Mouse (Mus musculus) left cerebral cortex, adult 9 months (tissue): Measurements from ENCODE around the gene Nectin4.

Source experiments
- DNase-seq, 2 experiments: peaks; one replicate each; pipeline ENCODE4 v3.0.0; 2022; ENCODE audit warnings: low spot score in 2 of 2

The Nectin4 gene

DNA sequence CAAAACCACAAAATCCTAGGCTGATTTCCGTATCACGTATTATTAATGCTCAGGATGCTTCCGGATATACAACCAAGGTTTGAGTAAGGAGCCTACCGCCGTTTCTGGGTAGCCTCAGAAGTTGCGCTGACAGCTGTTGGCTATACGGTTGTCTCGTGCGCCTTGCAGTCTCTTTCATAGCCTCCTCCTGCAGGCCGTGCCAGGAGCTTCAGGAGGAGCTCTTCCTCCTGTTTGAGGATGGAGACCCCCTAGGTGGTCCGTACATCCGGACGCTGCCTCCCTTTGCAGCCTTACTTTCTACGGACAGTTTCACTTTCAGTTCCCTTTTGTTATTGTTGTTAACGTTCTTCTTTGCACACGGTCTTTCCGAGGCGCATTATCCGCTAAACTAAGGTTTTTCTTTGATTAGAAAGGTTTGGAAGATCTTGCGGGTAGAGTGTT, 42.1 kb downstream of the Nectin4 start:
- no peak for DNase-seq

DNA sequence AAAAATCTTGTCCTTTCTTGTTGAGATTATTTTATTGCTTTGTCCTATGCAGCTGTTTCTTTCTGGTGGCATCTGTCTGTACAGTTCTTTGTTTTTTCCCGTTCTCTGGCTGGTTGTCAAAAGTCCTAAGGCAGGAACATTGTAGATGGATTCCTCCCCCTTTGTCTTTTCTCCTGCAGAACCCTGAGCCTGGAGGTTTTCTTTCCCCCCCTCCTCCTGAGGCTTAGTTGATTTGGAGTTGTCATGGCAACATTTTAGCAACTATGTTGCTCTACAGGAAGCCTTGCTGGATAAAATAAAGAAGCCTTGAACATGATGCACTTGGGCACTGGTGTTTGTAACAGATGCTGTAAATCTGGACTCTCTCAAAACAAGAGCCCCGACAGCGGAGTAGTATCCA, 42.5 kb downstream of the Nectin4 start:
- peak in 1 of 2 experiments; percentile 24 for DNase-seq

GRCm38 (mm10) chr1:171413608-171414007, 43.7 kb downstream of the Nectin4 start:
- DNase-seq = no peak

GRCm38 (mm10) chr1:171418660-171419059, 48.8 kb downstream of the Nectin4 start, which contains the start of gene Tstd1:
Gene Tstd1, plus strand, starts transcription at chr1:171418872.
- DNase-seq = no peak

DNA sequence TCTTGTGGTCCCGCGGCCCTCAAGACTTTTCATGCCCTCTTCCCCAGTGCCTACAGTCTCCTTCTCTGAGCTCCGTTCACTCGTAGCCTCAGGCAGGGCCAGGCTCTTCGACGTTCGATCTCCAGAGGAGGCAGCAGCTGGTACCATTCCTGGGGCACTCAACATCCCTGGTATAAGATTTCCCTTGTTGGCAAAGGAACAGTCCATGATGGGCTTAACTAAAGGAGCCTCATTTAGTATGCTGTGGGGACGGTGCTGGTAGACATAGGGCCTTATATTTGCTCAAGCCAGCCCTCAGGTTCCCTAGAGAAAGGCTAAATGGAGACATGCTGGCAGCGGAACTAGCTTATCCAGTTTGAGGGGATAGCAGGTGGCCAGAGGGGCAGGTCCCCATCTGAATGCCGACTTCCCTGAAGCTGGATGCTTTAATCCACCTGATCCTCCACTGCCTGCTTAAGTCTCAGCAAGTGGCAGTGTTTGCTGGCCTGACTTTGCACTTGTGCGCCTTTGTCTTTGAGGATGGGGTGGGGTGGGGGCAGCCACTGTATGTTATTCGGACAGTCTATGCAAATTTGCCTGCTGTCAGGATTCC, 49.5 kb downstream of the Nectin4 start:
- DNase-seq = no peak

- no peak for DNase-seq
Observed at GRCm38 (mm10) chr1:171419905-171420304, 50.0 kb downstream of the Nectin4 start.

GRCm38 (mm10) chr1:171422504-171423095, 52.7 kb downstream of the Nectin4 start:
- no peak for DNase-seq

GRCm38 (mm10) chr1:171424638-171425037, 54.7 kb downstream of the Nectin4 start:
- DNase-seq = no peak

- no peak for DNase-seq
Observed at GRCm38 (mm10) chr1:171425126-171425525, 55.2 kb downstream of the Nectin4 start.

GRCm38 (mm10) chr1:171432158-171432557, 62.3 kb downstream of the Nectin4 start:
- no peak for DNase-seq

DNA sequence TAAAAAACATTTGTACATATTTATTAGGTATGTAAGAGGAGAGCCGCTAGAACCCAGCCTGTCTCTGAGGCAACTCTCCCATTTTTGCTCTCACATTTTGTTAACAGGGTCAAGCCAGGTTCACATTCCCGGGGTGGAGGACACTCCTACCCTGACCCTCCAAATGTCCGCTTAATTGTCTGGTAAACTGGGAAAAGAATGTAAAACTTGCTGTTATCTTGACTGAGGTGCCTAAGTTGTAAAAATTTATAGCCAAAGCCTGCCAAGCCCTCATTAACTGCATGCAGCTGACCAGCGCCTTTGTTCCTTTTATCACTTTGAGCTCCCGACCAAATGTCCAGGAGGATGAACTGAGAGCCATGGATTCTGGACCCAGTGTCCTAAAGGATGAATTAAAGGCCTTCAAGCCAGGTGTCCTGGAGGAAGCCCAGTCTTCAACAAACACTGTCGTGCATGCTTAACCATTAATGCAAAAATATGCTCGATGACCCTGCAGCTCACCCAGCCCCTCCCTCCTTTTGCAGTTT, 65.5 kb downstream of the Nectin4 start:
- DNase-seq = no peak

DNA sequence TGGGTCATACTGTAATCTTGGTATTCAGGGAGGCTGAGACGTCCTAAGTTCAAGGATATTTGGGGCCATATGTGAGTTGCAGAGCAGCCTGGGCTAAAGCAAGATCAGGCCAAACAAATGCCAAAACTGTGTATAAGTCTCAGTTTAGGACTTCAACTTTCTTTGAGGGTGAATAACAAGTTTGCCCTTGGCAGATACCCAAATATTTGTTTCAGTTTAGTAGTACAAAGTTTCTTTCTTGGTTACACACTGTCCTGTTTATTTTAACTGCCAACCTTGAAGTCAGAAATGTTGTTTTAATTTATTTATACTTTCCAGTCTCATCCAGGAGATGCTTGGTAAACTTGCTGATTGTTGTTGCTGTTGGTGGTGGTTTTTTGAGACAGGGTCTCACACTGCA, 66.1 kb downstream of the Nectin4 start:
- no peak for DNase-seq

GRCm38 (mm10) chr1:171437264-171438013, 67.5 kb downstream of the Nectin4 start, which contains the start of gene F11r:
Gene F11r, plus strand, starts transcription at chr1:171437535.
- peak in 1 of 2 experiments; percentile 33 for DNase-seq
